15 mouse cellular contexts compared by ENCODE assay signal in the genomic region with DNA sequence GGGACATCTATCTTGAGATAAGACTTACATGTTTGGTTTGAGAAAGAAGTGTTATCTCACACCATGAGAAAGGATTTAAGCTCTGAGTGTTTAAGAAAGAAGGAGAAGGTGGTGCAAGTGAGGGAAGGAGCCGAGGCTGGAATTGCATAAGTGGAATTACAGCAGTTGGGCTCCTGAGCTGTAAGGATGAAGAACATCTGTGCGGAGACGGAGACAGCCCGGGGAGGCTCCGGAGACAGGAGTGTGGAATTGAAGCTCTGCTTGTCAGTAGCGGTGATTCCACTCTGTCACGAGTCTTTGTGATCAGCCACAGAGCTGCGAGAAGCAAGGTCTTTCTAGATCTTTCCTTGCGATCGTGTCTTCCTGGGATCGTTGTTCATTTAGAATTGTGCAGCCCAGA. TPM values are rescaled to one million over a fixed set of nuclear protein-coding genes. Genes with fewer than 3 reads are reported as not detected.
DNase-seq lines count a peak whose midpoint lies in the region; ATAC-seq lines count a peak whose summit lies in the region.
"Had no signal": no experiment of that assay in that cellular context is flagged by ENCODE, and none has a peak within 500 bp of the region (broad histone marks: within the 10 kb centered on the region; RNA-seq: fewer than 3 reads in every experiment).

No protein-coding gene starts in this region.

- no peak overlapping the region for H3K4me2 ChIP-seq in embryonic facial prominence, embryonic 15.5 days (replicated peaks)
- H3K4me2 ChIP-seq in kidney, embryonic 14.5 days (replicated peaks; ENCODE audit: low read depth, low read length): peak overlapping the region; percentile 12; the same call in 1 of the 2 replicates
- no peak overlapping the region for H3K4me2 ChIP-seq in lung, embryonic 16.5 days (ENCODE audit: low read depth, low read length)
- H3K4me2 ChIP-seq in hindbrain, embryonic 16.5 days (ENCODE audit: low read length): no peak overlapping the region
- H3K4me2 ChIP-seq: forebrain, embryonic 13.5 days; hindbrain, embryonic 14.5 days had no signal

- WGBS in embryonic facial prominence, embryonic 15.5 days: 43% methylated on average over 11 of the region's 11 CpGs
- 81% methylated on average over 11 of the region's 11 CpGs for WGBS in embryonic facial prominence, embryonic 10.5 days
- WGBS in kidney, embryonic 14.5 days: 39% methylated on average over 11 of the region's 11 CpGs
- WGBS in lung, embryonic 16.5 days: 54% methylated on average over 11 of the region's 11 CpGs
- WGBS in hindbrain, embryonic 16.5 days: 79% methylated on average over 11 of the region's 11 CpGs

- DNase-seq in embryonic facial prominence, embryonic 10.5 days (ENCODE audit: low spot score): no peak
- no peak for DNase-seq in kidney, postnatal 36 days
- DNase-seq in brain, adult 2 months (ENCODE audit: low read depth, low spot score): peak; percentile 24
- DNase-seq in thymus, postnatal 36 days: no peak
- DNase-seq: adrenal gland, postnatal 14 days; cerebellum, adult 11 months; gastrocnemius, postnatal 14 days; right cerebral cortex, postnatal 4 days had no signal

- H3K9ac ChIP-seq in embryonic facial prominence, embryonic 15.5 days: no peak overlapping the region
- no peak overlapping the region; the same call in 1 of the 2 replicates for H3K9ac ChIP-seq in kidney, embryonic 14.5 days (ENCODE audit: low read depth, low read length)
- no peak overlapping the region for H3K9ac ChIP-seq in lung, embryonic 16.5 days (ENCODE audit: low read length)
- H3K9ac ChIP-seq in hindbrain, embryonic 16.5 days (ENCODE audit: low read depth, low read length): no peak overlapping the region
- H3K9ac ChIP-seq: forebrain, embryonic 13.5 days; hindbrain, embryonic 14.5 days had no signal

- no peak for ATAC-seq in embryonic facial prominence, embryonic 15.5 days (ENCODE audit: insufficient number of reproducible peaks, low FRiP score, low TSS enrichment, low read depth)
- ATAC-seq in kidney, embryonic 14.5 days (ENCODE audit: low FRiP score, low TSS enrichment): no peak
- peak; percentile 64 for ATAC-seq in lung, embryonic 16.5 days (ENCODE audit: low read depth)
- no peak for ATAC-seq in hindbrain, embryonic 16.5 days
- ATAC-seq: forebrain, embryonic 13.5 days had no signal

- H3K27ac ChIP-seq in embryonic facial prominence, embryonic 15.5 days (replicated peaks): 0 out of 2 replicates have a peak overlapping the region, but pooled peaks have one; percentile 8
- H3K27ac ChIP-seq in embryonic facial prominence, embryonic 10.5 days (replicated peaks): no peak overlapping the region; the same call in 1 of the 2 replicates
- peak overlapping the region; percentile 67; the same call in 1 of the 2 replicates for H3K27ac ChIP-seq in kidney, embryonic 14.5 days (ENCODE audit: low read depth, low read length)
- peak overlapping the region; percentile 57 for H3K27ac ChIP-seq in lung, embryonic 16.5 days (ENCODE audit: low read length)
- no peak overlapping the region for H3K27ac ChIP-seq in hindbrain, embryonic 16.5 days (ENCODE audit: low read depth, low read length)
- H3K27ac ChIP-seq: forebrain, embryonic 13.5 days; hindbrain, embryonic 14.5 days; layer of hippocampus, adult 2 months had no signal

- no peaks in the 10 kb centered on the region for H3K27me3 ChIP-seq in embryonic facial prominence, embryonic 15.5 days
- H3K27me3 ChIP-seq in embryonic facial prominence, embryonic 10.5 days (replicated peaks; ENCODE audit: low read depth, poor library complexity, severe bottlenecking): no peaks in the 10 kb centered on the region
- no peaks in the 10 kb centered on the region for H3K27me3 ChIP-seq in kidney, embryonic 14.5 days (ENCODE audit: control insufficient read depth, insufficient read depth, low read length)
- no peaks in the 10 kb centered on the region for H3K27me3 ChIP-seq in lung, embryonic 16.5 days (ENCODE audit: control insufficient read depth, insufficient read depth, low read depth, low read length)
- H3K27me3 ChIP-seq in hindbrain, embryonic 16.5 days (replicated peaks; ENCODE audit: control insufficient read depth, insufficient read depth, low read length): no peaks in the 10 kb centered on the region
- H3K27me3 ChIP-seq: forebrain, embryonic 13.5 days had no signal

- peaks cover 45% of the 10 kb centered on the region for H3K36me3 ChIP-seq in embryonic facial prominence, embryonic 15.5 days
- H3K36me3 ChIP-seq in embryonic facial prominence, embryonic 10.5 days (replicated peaks): peaks cover 60% of the 10 kb centered on the region
- H3K36me3 ChIP-seq in kidney, embryonic 14.5 days (ENCODE audit: control insufficient read depth, insufficient read depth, low read length): peaks cover 76% of the 10 kb centered on the region
- H3K36me3 ChIP-seq in lung, embryonic 16.5 days (ENCODE audit: control insufficient read depth, insufficient read depth, low read length): peaks cover 35% of the 10 kb centered on the region
- H3K36me3 ChIP-seq in hindbrain, embryonic 16.5 days (ENCODE audit: control insufficient read depth, insufficient read depth, low read length): no peaks in the 10 kb centered on the region

- no peak overlapping the region for H3K4me3 ChIP-seq in embryonic facial prominence, embryonic 15.5 days (replicated peaks)
- H3K4me3 ChIP-seq in embryonic facial prominence, embryonic 10.5 days: no peak overlapping the region
- no peak overlapping the region for H3K4me3 ChIP-seq in kidney, embryonic 14.5 days (ENCODE audit: low read length)
- no peak overlapping the region for H3K4me3 ChIP-seq in lung, embryonic 16.5 days (ENCODE audit: low read length)
- no peak overlapping the region for H3K4me3 ChIP-seq in hindbrain, embryonic 16.5 days (ENCODE audit: low read length)
- H3K4me3 ChIP-seq: forebrain, embryonic 13.5 days; layer of hippocampus, adult 2 months had no signal

- H3K9me3 ChIP-seq in embryonic facial prominence, embryonic 15.5 days (replicated peaks): no peaks in the 10 kb centered on the region
- no peaks in the 10 kb centered on the region for H3K9me3 ChIP-seq in embryonic facial prominence, embryonic 10.5 days
- no peaks in the 10 kb centered on the region for H3K9me3 ChIP-seq in kidney, embryonic 14.5 days (ENCODE audit: control insufficient read depth, low read length)
- H3K9me3 ChIP-seq in lung, embryonic 16.5 days (ENCODE audit: control insufficient read depth, low read length): no peaks in the 10 kb centered on the region
- no peaks in the 10 kb centered on the region for H3K9me3 ChIP-seq in hindbrain, embryonic 16.5 days (ENCODE audit: control insufficient read depth, low read length)
- H3K9me3 ChIP-seq: forebrain, embryonic 13.5 days had no signal

- H3K4me1 ChIP-seq in embryonic facial prominence, embryonic 15.5 days: peaks cover 30% of the 10 kb centered on the region
- H3K4me1 ChIP-seq in embryonic facial prominence, embryonic 10.5 days: peaks cover 30% of the 10 kb centered on the region
- peaks cover 43% of the 10 kb centered on the region for H3K4me1 ChIP-seq in kidney, embryonic 14.5 days (ENCODE audit: control insufficient read depth, insufficient read depth, low read length)
- H3K4me1 ChIP-seq in lung, embryonic 16.5 days (replicated peaks; ENCODE audit: control insufficient read depth, insufficient read depth, low read length): peaks cover 26% of the 10 kb centered on the region
- no peaks in the 10 kb centered on the region for H3K4me1 ChIP-seq in hindbrain, embryonic 16.5 days (ENCODE audit: control insufficient read depth, insufficient read depth, low read depth, low read length)
- H3K4me1 ChIP-seq: forebrain, embryonic 13.5 days had no signal

RNA-seq across cellular contexts. Expression of gene Lamb1, which starts 30.0 kb away (rescaled TPM):
- polyA plus RNA-seq in embryonic facial prominence, embryonic 15.5 days (2015; fragmentation: Nextera tagmentation; extraction: Ambion mirVana): 68.5 and 70.9 TPM in 2 replicates
- polyA plus RNA-seq in embryonic facial prominence, embryonic 10.5 days (2016; fragmentation: Nextera tagmentation; extraction: Ambion mirVana): 37.2 and 42.5 TPM in 2 replicates
- polyA plus RNA-seq in kidney, embryonic 14.5 days (2014; fragmentation: Nextera tagmentation; extraction: Ambion mirVana): 65.2 and 121 TPM in 2 replicates
- polyA plus RNA-seq in lung, embryonic 16.5 days (2015; fragmentation: Nextera tagmentation; extraction: Ambion mirVana): 121 and 131 TPM in 2 replicates
- 16.9 and 23.7 TPM in 2 replicates for polyA plus RNA-seq in hindbrain, embryonic 16.5 days (2015; fragmentation: Nextera tagmentation; extraction: Ambion mirVana)

RNA-seq across cellular contexts. Expression of gene Gm6993, which starts 54.4 kb away (rescaled TPM):
- polyA plus RNA-seq in embryonic facial prominence, embryonic 15.5 days (2015; fragmentation: Nextera tagmentation; extraction: Ambion mirVana): not detected in 2 replicates
- polyA plus RNA-seq in embryonic facial prominence, embryonic 10.5 days (2016; fragmentation: Nextera tagmentation; extraction: Ambion mirVana): not detected in 2 replicates
- not detected in 2 replicates for polyA plus RNA-seq in kidney, embryonic 14.5 days (2014; fragmentation: Nextera tagmentation; extraction: Ambion mirVana)
- not detected in 2 replicates for polyA plus RNA-seq in lung, embryonic 16.5 days (2015; fragmentation: Nextera tagmentation; extraction: Ambion mirVana)
- polyA plus RNA-seq in hindbrain, embryonic 16.5 days (2015; fragmentation: Nextera tagmentation; extraction: Ambion mirVana): not detected in 2 replicates
- polyA plus RNA-seq: forebrain, embryonic 13.5 days; hindbrain, embryonic 14.5 days had no signal

RNA-seq across cellular contexts. Expression of gene Dld, which starts 56.3 kb away (rescaled TPM):
- polyA plus RNA-seq in embryonic facial prominence, embryonic 15.5 days (2015; fragmentation: Nextera tagmentation; extraction: Ambion mirVana): 112 TPM in 2 replicates
- 145 and 147 TPM in 2 replicates for polyA plus RNA-seq in embryonic facial prominence, embryonic 10.5 days (2016; fragmentation: Nextera tagmentation; extraction: Ambion mirVana)
- polyA plus RNA-seq in kidney, embryonic 14.5 days (2014; fragmentation: Nextera tagmentation; extraction: Ambion mirVana): 127 and 145 TPM in 2 replicates
- 107 and 121 TPM in 2 replicates for polyA plus RNA-seq in lung, embryonic 16.5 days (2015; fragmentation: Nextera tagmentation; extraction: Ambion mirVana)
- 122 and 130 TPM in 2 replicates for polyA plus RNA-seq in hindbrain, embryonic 16.5 days (2015; fragmentation: Nextera tagmentation; extraction: Ambion mirVana)

Comparison
In these comparisons a context has a peak if more than half of its experiments do, and no peak if none do; other contexts are left out.
1. H3K27ac ChIP-seq: peak in embryonic facial prominence, embryonic 15.5 days (single experiment), kidney, embryonic 14.5 days (single experiment) and lung, embryonic 16.5 days (single experiment); none in embryonic facial prominence, embryonic 10.5 days (single experiment) and hindbrain, embryonic 16.5 days (single experiment).